ENCODE assay signal across 8 mouse cellular contexts in genomic region chr4:106907701-106908425, GRCm38 (mm10). TPM values are rescaled to one million over a fixed set of nuclear protein-coding genes. Genes with fewer than 3 reads are reported as not detected.
A peak's percentile ranks its signal among the peaks of the same experiment; 100 is the strongest.
DNase-seq lines count a peak whose midpoint lies in the region; ATAC-seq and TF ChIP-seq lines count a peak whose summit lies in the region.

No protein-coding gene starts in this region.

- peak overlapping the region; percentile 97 for H3K4me2 ChIP-seq in heart, embryonic 11.5 days
- peak overlapping the region; percentile 81 for H3K4me2 ChIP-seq in kidney, embryonic 15.5 days
- H3K4me2 ChIP-seq in stomach, postnatal 0 days (replicated peaks; ENCODE audit: low read depth), result peak overlapping the region; percentile 24; the same call in 1 of the 2 replicates

- peaks cover 8% of the 10 kb centered on the region for H3K27me3 ChIP-seq in E14TG2a.4 (ENCODE audit: insufficient read depth, low read length)
- no peaks in the 10 kb centered on the region for H3K27me3 ChIP-seq in heart, embryonic 11.5 days (ENCODE audit: control insufficient read depth, insufficient read depth, low read length)
- no peaks in the 10 kb centered on the region for H3K27me3 ChIP-seq in kidney, embryonic 15.5 days
- no peaks in the 10 kb centered on the region for H3K27me3 ChIP-seq in stomach, postnatal 0 days (ENCODE audit: control insufficient read depth, insufficient read depth, low read length)

- H3K4me3 ChIP-seq in E14TG2a.4 (replicated peaks; ENCODE audit: low read length), result peak overlapping the region; percentile 93
- peak overlapping the region; percentile 19; the same call in 1 of the 2 replicates for H3K4me3 ChIP-seq in heart, embryonic 11.5 days (ENCODE audit: low read depth, low read length)
- H3K4me3 ChIP-seq in kidney, embryonic 15.5 days (replicated peaks), result peak overlapping the region; percentile 23
- H3K4me3 ChIP-seq in stomach, postnatal 0 days (ENCODE audit: low read depth, low read length), result 0 out of 2 replicates have a peak overlapping the region, but pooled peaks have one; percentile 8

- TF ChIP-seq CTCF in E14TG2a.4 (conservative IDR thresholded peaks at IDR 0.05; ENCODE audit: low read length), result no peak
- TF ChIP-seq CTCF in stomach, postnatal 0 days (IDR thresholded peaks at IDR 0.05; ENCODE audit: low read depth), result no peak

- H3K27ac ChIP-seq in heart, embryonic 11.5 days (ENCODE audit: low read depth, low read length), result peak overlapping the region; percentile 99
- peak overlapping the region; percentile 96 for H3K27ac ChIP-seq in kidney, embryonic 15.5 days
- peak overlapping the region; percentile 87 for H3K27ac ChIP-seq in stomach, postnatal 0 days (replicated peaks)

- WGBS in heart, embryonic 11.5 days (ENCODE audit: insufficient replicate concordance), result 4% methylated on average over 17 of the region's 17 CpGs
- 5% methylated on average over 17 of the region's 17 CpGs for WGBS in kidney, embryonic 15.5 days
- 21% methylated on average over 17 of the region's 17 CpGs for WGBS in stomach, postnatal 0 days

- H3K9ac ChIP-seq in heart, embryonic 11.5 days (ENCODE audit: low read depth, low read length), result peak overlapping the region; percentile 59
- peak overlapping the region; percentile 33 for H3K9ac ChIP-seq in kidney, embryonic 15.5 days
- peak overlapping the region; percentile 2; the same call in 1 of the 2 replicates for H3K9ac ChIP-seq in stomach, postnatal 0 days (ENCODE audit: low read length)

- H3K4me1 ChIP-seq in E14TG2a.4 (replicated peaks; ENCODE audit: low read depth, low read length), result peaks cover 56% of the 10 kb centered on the region
- peaks cover 33% of the 10 kb centered on the region for H3K4me1 ChIP-seq in heart, embryonic 11.5 days (ENCODE audit: control insufficient read depth, insufficient read depth, low read length)
- peaks cover 45% of the 10 kb centered on the region for H3K4me1 ChIP-seq in kidney, embryonic 15.5 days
- H3K4me1 ChIP-seq in stomach, postnatal 0 days (replicated peaks; ENCODE audit: control insufficient read depth, insufficient read depth), result peaks cover 7% of the 10 kb centered on the region; the same call in 1 of the 2 replicates

- TF ChIP-seq EP300 in stomach, postnatal 0 days (optimal IDR thresholded peaks at IDR 0.05), result no peak

- peak; percentile 74 for DNase-seq in embryo, embryonic 10 days (ENCODE audit: low spot score)
- DNase-seq in lung, postnatal 14 days, result peak; percentile 24
- DNase-seq in stomach, postnatal 0 days (ENCODE audit: low spot score), result peak; percentile 39
- DNase-seq in right cerebral cortex, adult 18-20 months, result no peak
- DNase-seq in left cerebral cortex, adult 9 months (ENCODE audit: low spot score in 2 of 2), result no peak

- H3K9me3 ChIP-seq in E14TG2a.4 (ENCODE audit: low read length), result no peaks in the 10 kb centered on the region
- no peaks in the 10 kb centered on the region for H3K9me3 ChIP-seq in heart, embryonic 11.5 days (replicated peaks; ENCODE audit: control insufficient read depth, low read length)
- H3K9me3 ChIP-seq in kidney, embryonic 15.5 days (replicated peaks), result no peaks in the 10 kb centered on the region
- no peaks in the 10 kb centered on the region for H3K9me3 ChIP-seq in stomach, postnatal 0 days (ENCODE audit: control insufficient read depth, low read length)

- H3K36me3 ChIP-seq in E14TG2a.4 (ENCODE audit: insufficient read depth, low read length), result no peaks in the 10 kb centered on the region
- no peaks in the 10 kb centered on the region for H3K36me3 ChIP-seq in heart, embryonic 11.5 days (ENCODE audit: control insufficient read depth, insufficient read depth, low read length)
- no peaks in the 10 kb centered on the region for H3K36me3 ChIP-seq in kidney, embryonic 15.5 days
- H3K36me3 ChIP-seq in stomach, postnatal 0 days (ENCODE audit: control insufficient read depth, insufficient read depth, low read length), result no peaks in the 10 kb centered on the region

- no peak for ATAC-seq in heart, embryonic 11.5 days (replicated peaks; ENCODE audit: insufficient number of reproducible peaks, low FRiP score, low TSS enrichment)
- peak; percentile 43 for ATAC-seq in kidney, embryonic 15.5 days (replicated peaks; ENCODE audit: low FRiP score)
- no peak for ATAC-seq in stomach, postnatal 0 days (ENCODE audit: low FRiP score, low TSS enrichment)

RNA-seq across cellular contexts. Expression of gene Ssbp3, which starts 2.6 kb away (rescaled TPM):
- polyA plus RNA-seq in heart, embryonic 11.5 days (2014; fragmentation: Nextera tagmentation; extraction: Ambion mirVana), result 54.2 and 63.4 TPM in 2 replicates
- polyA plus RNA-seq in kidney, embryonic 15.5 days (2015; fragmentation: Nextera tagmentation; extraction: Ambion mirVana), result 99.4 and 108 TPM in 2 replicates
- polyA plus RNA-seq in stomach, postnatal 0 days (2015; fragmentation: Nextera tagmentation; extraction: Ambion mirVana), result 39.3 and 50.0 TPM in 2 replicates

Comparison
In these comparisons a context has a peak if more than half of its experiments do, and no peak if none do; other contexts are left out.
1. H3K4me3 ChIP-seq: peak in every context shown above with its lines; median percentile 93 in E14TG2a.4; 23 in kidney, embryonic 15.5 days; 19 in heart, embryonic 11.5 days; 8 in stomach, postnatal 0 days.
2. DNase-seq: peak in embryo, embryonic 10 days (single experiment), lung, postnatal 14 days (single experiment) and stomach, postnatal 0 days (single experiment); none in right cerebral cortex, adult 18-20 months (single experiment) and left cerebral cortex, adult 9 months (0 of 2).
3. H3K4me2 ChIP-seq: peak in every context shown above with its lines; median percentile 97 in heart, embryonic 11.5 days; 81 in kidney, embryonic 15.5 days; 24 in stomach, postnatal 0 days.
4. H3K9ac ChIP-seq: peak in every context shown above with its lines; median percentile 59 in heart, embryonic 11.5 days; 33 in kidney, embryonic 15.5 days; 2 in stomach, postnatal 0 days.
5. Peak in every context shown above with its lines, with median percentiles within 50 percentile points of each other: H3K27ac ChIP-seq.